Mouse (Mus musculus) MN1 (cell line): ENCODE data around the gene Gja10.

ENCODE experiments used
- DNase-seq: peaks from one replicate; pipeline ENCODE4 v3.0.0-alpha.2; 2016; ENCODE audit warnings: low spot score

Gja10 gene

GRCm38 (mm10) chr4:32602660-32603059, at the start of gene Gja10:
Gja10 (minus strand) TSS chr4:32602760.
- DNase-seq: no peak

- no peak for DNase-seq
Measured at GRCm38 (mm10) chr4:32651669-32652068, 49.1 kb upstream of the Gja10 start.

- DNase-seq: peak; percentile 32
Measured at GRCm38 (mm10) chr4:32621637-32622036, 19.1 kb upstream of the Gja10 start.

GRCm38 (mm10) chr4:32615034-32615881, 12.7 kb upstream of the Gja10 start, which contains the start of gene Casp8ap2:
Casp8ap2 (plus strand) TSS chr4:32615451.
- peak; percentile 99 for DNase-seq

GRCm38 (mm10) chr4:32601135-32601534, 1.4 kb downstream of the Gja10 start:
- no peak for DNase-seq

- DNase-seq: no peak
Measured at GRCm38 (mm10) chr4:32588237-32588636, 14.3 kb downstream of the Gja10 start.

- no peak for DNase-seq
Measured at GRCm38 (mm10) chr4:32587543-32587942, 15.0 kb downstream of the Gja10 start.

GRCm38 (mm10) chr4:32586596-32586995, 16.0 kb downstream of the Gja10 start:
- peak; percentile 64 for DNase-seq

GRCm38 (mm10) chr4:32584181-32584580, 18.4 kb downstream of the Gja10 start:
- no peak for DNase-seq

- no peak for DNase-seq
Measured at GRCm38 (mm10) chr4:32579850-32580249, 22.7 kb downstream of the Gja10 start.

GRCm38 (mm10) chr4:32575165-32575564, 27.4 kb downstream of the Gja10 start:
- no peak for DNase-seq

GRCm38 (mm10) chr4:32574604-32575003, 28.0 kb downstream of the Gja10 start:
- DNase-seq: no peak

GRCm38 (mm10) chr4:32573586-32573985, 29.0 kb downstream of the Gja10 start:
- no peak for DNase-seq

- peak; percentile 71 for DNase-seq
Measured at GRCm38 (mm10) chr4:32572118-32572517, 30.4 kb downstream of the Gja10 start.

- peak; percentile 20 for DNase-seq
Measured at GRCm38 (mm10) chr4:32571441-32571840, 31.1 kb downstream of the Gja10 start.

GRCm38 (mm10) chr4:32570939-32571317, 31.6 kb downstream of the Gja10 start:
- no peak for DNase-seq

- DNase-seq: no peak
Measured at GRCm38 (mm10) chr4:32569995-32570938, 32.3 kb downstream of the Gja10 start.

GRCm38 (mm10) chr4:32569054-32569453, 33.5 kb downstream of the Gja10 start:
- DNase-seq: no peak

GRCm38 (mm10) chr4:32564918-32565317, 37.6 kb downstream of the Gja10 start:
- DNase-seq: no peak

GRCm38 (mm10) chr4:32564416-32564815, 38.1 kb downstream of the Gja10 start:
- DNase-seq: no peak

GRCm38 (mm10) chr4:32562319-32563115, 40.0 kb downstream of the Gja10 start:
- DNase-seq: no peak

GRCm38 (mm10) chr4:32561555-32562095, 40.9 kb downstream of the Gja10 start:
- peak; percentile 49 for DNase-seq
